Mouse (Mus musculus): ENCODE results near the gene Ccnt2. TPM values are rescaled to one million over a fixed set of nuclear protein-coding genes. Genes with fewer than 3 reads are reported as not detected.
A peak's percentile ranks its signal among the peaks of the same experiment; 100 is the strongest.

Ccnt2 gene
- polyA plus RNA-seq (2014; fragmentation: Nextera tagmentation; extraction: Ambion mirVana), result 89.6 and 94.7 TPM in 2 replicates

DNA sequence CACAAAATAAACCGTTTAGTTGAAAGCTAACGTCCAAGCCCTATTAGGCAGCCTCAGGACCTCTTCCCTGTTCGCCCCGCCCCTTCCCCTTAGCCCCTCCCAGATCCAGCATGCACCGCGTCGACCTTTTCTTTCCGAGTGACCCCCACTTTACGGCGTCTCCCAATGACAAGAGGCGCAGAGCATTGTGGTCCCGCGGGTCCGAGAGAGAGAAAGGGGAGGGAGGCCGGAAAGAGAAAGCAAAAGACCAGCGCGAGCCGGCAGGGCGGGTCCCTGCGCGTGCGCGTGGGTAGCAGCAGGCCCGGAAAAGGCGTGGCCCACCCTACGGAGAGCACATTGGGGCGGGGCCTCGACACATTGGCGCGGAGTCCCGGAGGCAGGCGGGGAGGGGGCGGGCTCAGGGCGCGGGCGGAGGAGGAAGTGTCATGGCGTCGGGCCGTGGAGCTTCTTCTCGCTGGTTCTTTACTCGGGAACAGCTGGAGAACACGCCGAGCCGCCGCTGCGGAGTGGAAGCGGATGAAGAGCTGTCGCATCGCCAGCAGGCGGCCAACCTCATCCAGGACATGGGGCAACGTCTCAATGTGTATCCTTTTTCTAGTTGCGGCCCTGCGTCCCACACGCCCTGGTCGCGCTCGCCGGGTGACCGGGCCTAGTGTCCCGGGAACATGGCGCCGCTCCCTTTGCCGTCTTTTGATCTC is at the start of gene Ccnt2:
Gene Ccnt2 (plus strand): TSS at position 362 of the 698 bp plus-strand sequence.
- Histone ChIP-seq H3K4me3 (ENCODE audit: low read depth, low read length) (peak within 1 kb of the TSS; percentile 93), H3K9me3 (ENCODE audit: control insufficient read depth, low read length) (no peaks in the 10 kb centered on the region), H3K36me3 (ENCODE audit: control insufficient read depth, insufficient read depth, low read length) (0 out of 2 replicates have a peak, but pooled peaks cover 3% of the 10 kb centered on the region), H3K9ac (ENCODE audit: low read length) (peak within 1 kb of the TSS; percentile 95), H3K27me3 (ENCODE audit: control insufficient read depth, insufficient read depth, low read length) (no peaks in the 10 kb centered on the region), H3K27ac (ENCODE audit: low read depth, low read length) (peak within 1 kb of the TSS; percentile 81), H3K4me1 (ENCODE audit: control insufficient read depth, insufficient read depth, low read length) (peaks cover 9% of the 10 kb centered on the region), H3K4me2 (peak within 1 kb of the TSS; percentile 69)
- ATAC-seq (ENCODE audit: low FRiP score) (peak; percentile 99), DNase-seq (ENCODE audit: low spot score, missing footprints) (peak; percentile 100)
- under 1% methylated on average over 62 of the region's 63 CpGs for WGBS

DNA sequence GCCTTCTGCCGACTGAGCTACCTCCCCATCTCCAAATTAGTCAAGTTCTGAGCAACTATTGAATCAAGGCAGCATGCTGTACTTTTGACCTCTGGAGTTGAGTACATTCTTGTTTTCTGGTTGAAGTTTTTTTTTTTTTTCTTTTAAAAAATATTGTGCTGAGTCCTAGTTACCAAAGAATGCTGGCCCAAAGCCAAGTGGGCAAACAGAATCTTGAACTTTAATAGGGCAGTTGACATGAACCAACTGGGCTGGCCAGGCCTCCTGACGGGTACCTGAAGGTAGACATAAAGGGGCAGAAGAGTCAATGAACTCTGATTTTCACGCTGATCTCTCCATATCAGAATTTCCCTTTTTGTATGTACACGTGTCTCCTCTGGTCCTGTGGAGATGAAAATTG is 44.9 kb upstream of the Ccnt2 start, which contains the start of gene Acmsd:
Gene Acmsd (plus strand): TSS at position 318 of the 400 bp plus-strand sequence.
- H3K4me1 ChIP-seq (ENCODE audit: control insufficient read depth, insufficient read depth, low read length), result no peaks in the 10 kb centered on the region
- no peaks in the 10 kb centered on the region for H3K9me3 ChIP-seq (ENCODE audit: control insufficient read depth, low read length)
- no peak within 1 kb of the TSS for H3K4me3 ChIP-seq (ENCODE audit: low read depth, low read length)
- ATAC-seq (ENCODE audit: low FRiP score), result no peak
- no peak within 1 kb of the TSS for H3K27ac ChIP-seq (ENCODE audit: low read depth, low read length)
- WGBS, result 99% methylated on average over 4 of the region's 4 CpGs
- H3K9ac ChIP-seq (ENCODE audit: low read length), result no peak within 1 kb of the TSS
- no peaks in the 10 kb centered on the region for H3K27me3 ChIP-seq (ENCODE audit: control insufficient read depth, insufficient read depth, low read length)
- H3K36me3 ChIP-seq (ENCODE audit: control insufficient read depth, insufficient read depth, low read length), result no peaks in the 10 kb centered on the region
- no peak within 1 kb of the TSS for H3K4me2 ChIP-seq
- DNase-seq (ENCODE audit: low spot score, missing footprints), result no peak

DNA sequence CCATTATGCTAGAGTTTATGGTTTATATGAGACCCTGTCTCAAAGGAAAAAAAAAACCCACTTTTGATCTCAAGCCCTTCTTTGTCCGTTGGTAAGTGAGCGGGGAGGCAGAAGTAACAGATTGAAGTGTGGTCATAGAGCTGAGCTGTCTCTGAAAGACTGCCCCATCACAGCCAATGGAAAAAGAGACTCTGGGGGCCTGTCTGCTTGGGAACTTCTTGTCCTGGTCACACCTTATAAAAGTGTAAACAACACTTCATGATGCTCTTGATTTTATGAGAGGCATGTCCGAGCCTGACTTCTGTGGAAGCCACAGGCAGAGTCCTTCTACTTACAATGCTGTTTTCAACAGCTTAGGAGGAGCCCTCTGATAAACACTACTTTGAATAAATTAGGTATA is 42.9 kb upstream of the Ccnt2 start:
- DNase-seq (ENCODE audit: low spot score, missing footprints) (no peak), ATAC-seq (ENCODE audit: low FRiP score) (no peak)
- Histone ChIP-seq H3K27me3 (ENCODE audit: control insufficient read depth, insufficient read depth, low read length) (no peaks in the 10 kb centered on the region), H3K9ac (ENCODE audit: low read length) (no peak overlapping the region), H3K4me2 (no peak overlapping the region), H3K4me1 (ENCODE audit: control insufficient read depth, insufficient read depth, low read length) (no peaks in the 10 kb centered on the region), H3K36me3 (ENCODE audit: control insufficient read depth, insufficient read depth, low read length) (no peaks in the 10 kb centered on the region), H3K9me3 (ENCODE audit: control insufficient read depth, low read length) (no peaks in the 10 kb centered on the region), H3K27ac (ENCODE audit: low read depth, low read length) (no peak overlapping the region), H3K4me3 (ENCODE audit: low read depth, low read length) (no peak overlapping the region)
- WGBS, result 58% methylated on average over 3 of the region's 3 CpGs

DNA sequence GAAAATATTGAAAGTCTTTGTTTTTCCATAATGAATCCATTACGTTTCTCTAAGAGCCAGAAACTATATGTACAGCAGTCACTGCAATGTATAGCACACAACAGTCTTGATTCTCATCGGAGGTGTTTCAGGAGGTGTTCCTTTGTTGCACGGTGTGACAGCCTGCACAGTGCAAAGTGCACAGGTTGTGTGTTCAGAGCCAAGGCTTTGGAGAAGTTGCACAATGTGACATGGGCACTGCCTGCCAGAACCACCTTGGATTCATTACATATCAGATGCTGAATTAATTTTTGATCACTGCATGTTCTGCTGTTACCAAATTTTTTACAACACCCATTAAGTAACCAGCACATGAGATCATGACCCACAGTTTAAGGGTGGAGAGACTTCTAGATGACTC is 41.5 kb upstream of the Ccnt2 start:
- WGBS, result 89% methylated on average over 3 of the region's 3 CpGs
- Histone ChIP-seq H3K27ac (ENCODE audit: low read depth, low read length) (no peak overlapping the region), H3K4me2 (no peak overlapping the region), H3K4me1 (ENCODE audit: control insufficient read depth, insufficient read depth, low read length) (no peaks in the 10 kb centered on the region), H3K4me3 (ENCODE audit: low read depth, low read length) (no peak overlapping the region), H3K9ac (ENCODE audit: low read length) (no peak overlapping the region), H3K36me3 (ENCODE audit: control insufficient read depth, insufficient read depth, low read length) (no peaks in the 10 kb centered on the region), H3K27me3 (ENCODE audit: control insufficient read depth, insufficient read depth, low read length) (no peaks in the 10 kb centered on the region), H3K9me3 (ENCODE audit: control insufficient read depth, low read length) (no peaks in the 10 kb centered on the region)
- no peak for DNase-seq (ENCODE audit: low spot score, missing footprints)
- no peak for ATAC-seq (ENCODE audit: low FRiP score)

DNA sequence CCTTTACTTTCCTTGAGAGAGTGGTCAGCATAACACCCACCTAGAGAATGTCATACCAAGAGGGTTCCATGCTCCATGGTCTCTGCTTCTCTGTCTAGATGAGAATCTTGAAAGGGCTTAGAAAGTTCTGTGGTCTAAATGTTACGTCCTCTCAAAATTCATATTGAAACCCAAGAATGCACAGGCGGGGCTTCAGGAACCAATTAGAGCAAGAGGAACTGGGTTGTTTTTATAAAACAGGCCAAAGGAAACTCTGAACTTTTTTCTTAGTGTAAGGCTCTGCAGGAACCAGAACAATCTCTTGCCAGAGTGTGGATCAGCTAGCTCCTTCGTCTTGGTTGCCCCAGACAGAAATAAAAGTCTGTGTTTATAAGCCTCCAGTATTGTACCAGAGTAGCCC is 41.1 kb upstream of the Ccnt2 start:
- ATAC-seq (ENCODE audit: low FRiP score) (no peak), DNase-seq (ENCODE audit: low spot score, missing footprints) (no peak)
- Histone ChIP-seq H3K9me3 (ENCODE audit: control insufficient read depth, low read length) (no peaks in the 10 kb centered on the region), H3K4me1 (ENCODE audit: control insufficient read depth, insufficient read depth, low read length) (no peaks in the 10 kb centered on the region), H3K4me2 (no peak overlapping the region), H3K27me3 (ENCODE audit: control insufficient read depth, insufficient read depth, low read length) (no peaks in the 10 kb centered on the region), H3K4me3 (ENCODE audit: low read depth, low read length) (no peak overlapping the region), H3K9ac (ENCODE audit: low read length) (no peak overlapping the region), H3K36me3 (ENCODE audit: control insufficient read depth, insufficient read depth, low read length) (no peaks in the 10 kb centered on the region), H3K27ac (ENCODE audit: low read depth, low read length) (no peak overlapping the region)
- WGBS, result 80% methylated on average over 3 of the region's 3 CpGs

DNA sequence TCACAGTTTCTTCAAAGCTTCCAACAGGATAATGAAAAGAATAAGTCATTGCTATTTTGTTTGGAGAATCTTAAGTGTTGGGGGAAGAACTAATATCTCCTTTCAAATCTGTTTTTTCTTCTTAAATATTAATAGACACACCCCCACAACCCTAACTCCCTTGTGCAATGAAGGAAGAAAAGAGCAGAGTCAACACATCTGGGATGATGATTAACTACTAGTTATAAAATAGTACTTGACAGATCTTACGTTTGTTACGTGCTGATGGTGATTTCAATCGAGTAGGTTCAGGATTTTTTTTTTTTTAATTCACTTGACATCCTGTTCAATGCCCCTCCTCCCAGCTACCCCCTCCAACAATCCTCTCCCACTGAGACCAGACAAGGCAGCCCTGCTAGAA is 38.6 kb upstream of the Ccnt2 start:
- H3K36me3 ChIP-seq (ENCODE audit: control insufficient read depth, insufficient read depth, low read length), result no peaks in the 10 kb centered on the region
- no peak overlapping the region for H3K4me2 ChIP-seq
- H3K27me3 ChIP-seq (ENCODE audit: control insufficient read depth, insufficient read depth, low read length), result no peaks in the 10 kb centered on the region
- H3K4me3 ChIP-seq (ENCODE audit: low read depth, low read length), result no peak overlapping the region
- H3K27ac ChIP-seq (ENCODE audit: low read depth, low read length), result no peak overlapping the region
- no peaks in the 10 kb centered on the region for H3K9me3 ChIP-seq (ENCODE audit: control insufficient read depth, low read length)
- WGBS, result 82% methylated on average over 3 of the region's 3 CpGs
- no peak overlapping the region for H3K9ac ChIP-seq (ENCODE audit: low read length)
- ATAC-seq (ENCODE audit: low FRiP score), result no peak
- no peak for DNase-seq (ENCODE audit: low spot score, missing footprints)
- H3K4me1 ChIP-seq (ENCODE audit: control insufficient read depth, insufficient read depth, low read length), result no peaks in the 10 kb centered on the region

DNA sequence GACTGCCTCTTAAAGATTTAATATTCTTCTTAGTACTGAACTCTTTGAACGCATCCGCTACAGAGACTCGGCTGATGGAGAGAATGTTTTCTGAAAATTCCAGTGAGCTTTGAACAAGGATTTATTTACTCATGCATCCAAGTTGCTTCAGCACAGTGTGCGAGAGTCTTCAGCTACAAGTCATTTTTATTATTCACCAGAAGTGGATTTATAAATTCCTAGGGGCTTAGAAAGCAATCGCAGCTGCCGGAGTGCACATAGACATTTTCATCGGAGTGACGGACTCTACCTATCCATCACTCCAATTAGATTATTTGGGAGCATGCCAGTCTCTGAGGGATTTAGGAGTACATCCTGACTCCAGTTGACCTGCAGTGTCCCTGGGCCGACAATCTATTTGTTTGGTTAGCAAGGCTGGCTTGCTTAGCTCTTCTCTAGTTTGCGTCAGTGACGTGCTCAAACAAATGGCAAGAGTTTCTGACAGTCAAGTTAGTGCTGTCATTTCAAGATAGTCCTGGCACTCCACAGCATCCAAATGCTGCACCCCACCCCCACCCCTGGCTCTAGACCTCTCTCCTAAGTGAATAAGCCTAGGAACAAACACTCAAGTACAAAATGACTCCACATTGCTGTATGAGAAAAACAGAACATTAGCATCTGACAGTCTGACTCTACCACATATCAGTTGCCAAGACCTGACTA is 23.4 kb upstream of the Ccnt2 start:
- Histone ChIP-seq H3K4me3 (ENCODE audit: low read depth, low read length) (no peak overlapping the region), H3K9ac (ENCODE audit: low read length) (no peak overlapping the region), H3K9me3 (ENCODE audit: control insufficient read depth, low read length) (no peaks in the 10 kb centered on the region), H3K27ac (ENCODE audit: low read depth, low read length) (no peak overlapping the region), H3K4me2 (no peak overlapping the region), H3K27me3 (ENCODE audit: control insufficient read depth, insufficient read depth, low read length) (no peaks in the 10 kb centered on the region), H3K4me1 (ENCODE audit: control insufficient read depth, insufficient read depth, low read length) (no peaks in the 10 kb centered on the region), H3K36me3 (ENCODE audit: control insufficient read depth, insufficient read depth, low read length) (no peaks in the 10 kb centered on the region)
- DNase-seq (ENCODE audit: low spot score, missing footprints), result no peak
- WGBS, result 84% methylated on average over 11 of the region's 11 CpGs
- no peak for ATAC-seq (ENCODE audit: low FRiP score)

DNA sequence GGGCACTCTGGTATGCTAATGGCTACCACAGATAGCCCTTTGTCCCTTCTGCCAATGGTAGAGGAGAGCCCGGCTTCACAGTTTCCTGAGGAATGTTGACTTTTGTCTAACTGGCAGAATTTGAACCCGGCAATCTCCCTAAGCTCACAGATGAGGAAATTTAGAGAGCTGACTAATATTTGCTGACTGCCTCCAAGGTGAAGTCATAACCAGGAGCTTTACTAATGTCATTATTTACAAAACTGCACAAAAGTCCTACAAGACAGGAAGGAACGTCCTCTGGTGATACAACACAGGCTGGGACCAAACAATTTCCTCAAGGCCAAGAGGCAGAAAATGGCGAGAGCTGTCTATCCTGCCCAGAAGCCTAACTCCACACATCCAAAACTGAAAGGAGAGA is 18.2 kb upstream of the Ccnt2 start:
- WGBS, result 70% methylated on average over 4 of the region's 4 CpGs
- H3K9ac ChIP-seq (ENCODE audit: low read length), result no peak overlapping the region
- no peaks in the 10 kb centered on the region for H3K9me3 ChIP-seq (ENCODE audit: control insufficient read depth, low read length)
- H3K4me1 ChIP-seq (ENCODE audit: control insufficient read depth, insufficient read depth, low read length), result no peaks in the 10 kb centered on the region
- DNase-seq (ENCODE audit: low spot score, missing footprints) (no peak), ATAC-seq (ENCODE audit: low FRiP score) (no peak)
- H3K4me3 ChIP-seq (ENCODE audit: low read depth, low read length), result no peak overlapping the region
- no peaks in the 10 kb centered on the region for H3K27me3 ChIP-seq (ENCODE audit: control insufficient read depth, insufficient read depth, low read length)
- no peaks in the 10 kb centered on the region for H3K36me3 ChIP-seq (ENCODE audit: control insufficient read depth, insufficient read depth, low read length)
- H3K4me2 ChIP-seq, result no peak overlapping the region
- no peak overlapping the region for H3K27ac ChIP-seq (ENCODE audit: low read depth, low read length)

DNA sequence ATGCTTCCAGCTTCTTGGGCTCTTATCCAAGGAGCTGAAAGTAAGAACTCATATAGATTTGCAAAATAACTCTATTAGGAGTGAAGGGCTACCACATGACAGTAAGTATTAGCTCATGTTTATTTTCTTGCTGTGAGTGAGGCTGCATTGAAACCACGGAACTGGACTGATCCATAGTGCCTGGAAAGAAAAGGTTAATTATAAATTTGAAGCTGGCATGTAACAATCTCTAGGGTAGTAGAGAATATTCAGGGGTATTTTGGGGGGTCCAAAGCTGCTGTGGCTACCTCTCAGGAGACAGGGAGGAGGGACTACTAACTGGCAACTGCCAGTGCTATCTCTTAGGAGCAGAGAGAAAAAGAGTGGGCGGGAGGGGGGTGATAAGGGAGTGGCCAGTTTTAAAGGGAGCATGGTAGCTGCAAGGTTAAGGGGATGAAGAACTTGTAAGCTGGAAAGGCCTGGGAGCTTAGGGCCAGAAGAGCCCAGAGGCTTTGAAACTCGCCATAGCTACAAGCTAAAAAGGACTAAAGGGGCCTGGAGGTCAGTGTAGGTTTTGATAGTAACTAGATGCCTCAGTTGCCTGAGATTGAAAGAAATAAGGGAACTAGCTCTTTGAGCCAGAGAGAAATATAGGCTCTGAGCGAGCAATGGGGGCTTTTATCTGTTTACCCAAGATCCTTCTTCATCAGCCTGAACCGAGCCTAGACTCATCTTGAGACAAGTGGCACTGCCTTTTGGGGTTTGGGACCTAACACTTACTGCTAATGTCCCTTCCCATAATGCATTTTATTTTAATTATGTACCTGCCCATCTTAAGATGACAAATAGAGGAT is 17.4 kb upstream of the Ccnt2 start:
- Histone ChIP-seq H3K27me3 (ENCODE audit: control insufficient read depth, insufficient read depth, low read length) (no peaks in the 10 kb centered on the region), H3K4me2 (no peak overlapping the region), H3K4me3 (ENCODE audit: low read depth, low read length) (no peak overlapping the region), H3K9me3 (ENCODE audit: control insufficient read depth, low read length) (no peaks in the 10 kb centered on the region), H3K4me1 (ENCODE audit: control insufficient read depth, insufficient read depth, low read length) (no peaks in the 10 kb centered on the region), H3K9ac (ENCODE audit: low read length) (no peak overlapping the region), H3K36me3 (ENCODE audit: control insufficient read depth, insufficient read depth, low read length) (no peaks in the 10 kb centered on the region), H3K27ac (ENCODE audit: low read depth, low read length) (no peak overlapping the region)
- no peak for ATAC-seq (ENCODE audit: low FRiP score)
- WGBS, result 67% methylated on average over 5 of the region's 5 CpGs
- DNase-seq (ENCODE audit: low spot score, missing footprints), result no peak
